ENCODE assay signal across 8 mouse cellular contexts in the genomic region with DNA sequence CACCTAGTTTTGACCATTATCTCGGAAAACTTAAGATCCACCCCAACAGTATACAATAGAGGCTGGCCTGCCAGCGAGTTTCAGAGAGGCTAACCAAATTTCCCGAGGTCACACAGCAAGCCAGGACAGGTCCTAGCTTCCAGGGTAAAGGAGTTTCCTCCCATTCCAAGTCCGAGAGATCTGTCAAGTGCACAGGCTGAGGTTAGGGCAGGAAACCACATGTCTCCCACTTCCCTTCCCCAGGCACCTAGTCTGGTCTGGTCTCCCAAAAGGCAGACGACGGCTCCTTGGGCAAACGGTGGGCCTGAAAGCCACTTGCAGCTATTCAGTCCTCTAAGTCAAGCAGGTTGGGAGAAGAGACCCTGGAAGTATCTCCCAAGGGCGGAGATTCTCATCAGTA. TPM values are rescaled to one million over a fixed set of nuclear protein-coding genes. Genes with fewer than 3 reads are reported as not detected.
DNase-seq lines count a peak whose midpoint lies in the region; ATAC-seq lines count a peak whose summit lies in the region.

No protein-coding gene starts in this region.

- peak overlapping the region; percentile 86 for H3K9ac ChIP-seq in lung, embryonic 16.5 days (ENCODE audit: low read length)
- H3K9ac ChIP-seq in hindbrain, embryonic 14.5 days = peak overlapping the region; percentile 76; the same call in 1 of the 2 replicates
- H3K9ac ChIP-seq in liver, embryonic 16.5 days (ENCODE audit: low read depth, low read length) = no peak overlapping the region

- peaks cover 35% of the 10 kb centered on the region for H3K4me1 ChIP-seq in lung, embryonic 16.5 days (replicated peaks; ENCODE audit: control insufficient read depth, insufficient read depth, low read length)
- peaks cover 32% of the 10 kb centered on the region for H3K4me1 ChIP-seq in hindbrain, embryonic 14.5 days (replicated peaks; ENCODE audit: control insufficient read depth, insufficient read depth, low read length)
- H3K4me1 ChIP-seq in liver, embryonic 16.5 days (ENCODE audit: control insufficient read depth, low read depth, low read length) = peaks cover 10% of the 10 kb centered on the region

- H3K27ac ChIP-seq in lung, embryonic 16.5 days (ENCODE audit: low read length) = peak overlapping the region; percentile 70; the same call in 1 of the 2 replicates
- no peak overlapping the region for H3K27ac ChIP-seq in hindbrain, embryonic 14.5 days
- H3K27ac ChIP-seq in liver, embryonic 16.5 days (ENCODE audit: low read length) = no peak overlapping the region

- peak overlapping the region; percentile 87 for H3K4me3 ChIP-seq in lung, embryonic 16.5 days (ENCODE audit: low read length)
- peak overlapping the region; percentile 83 for H3K4me3 ChIP-seq in hindbrain, embryonic 14.5 days (replicated peaks; ENCODE audit: low read length)
- H3K4me3 ChIP-seq in liver, embryonic 16.5 days (ENCODE audit: low read depth, low read length) = no peak overlapping the region; the same call in 1 of the 2 replicates

- no peaks in the 10 kb centered on the region for H3K9me3 ChIP-seq in lung, embryonic 16.5 days (ENCODE audit: control insufficient read depth, low read length)
- H3K9me3 ChIP-seq in hindbrain, embryonic 14.5 days (ENCODE audit: control insufficient read depth, low read length) = no peaks in the 10 kb centered on the region
- H3K9me3 ChIP-seq in liver, embryonic 16.5 days (replicated peaks; ENCODE audit: control insufficient read depth, low read length) = no peaks in the 10 kb centered on the region

- DNase-seq in lung, adult 18-20 months = no peak
- DNase-seq in hindbrain, embryonic 14.5 days (ENCODE audit: low spot score) = no peak
- no peak for DNase-seq in thymus, postnatal 36 days
- no peak for DNase-seq in right cerebral cortex, postnatal 14 days
- DNase-seq in gastrocnemius, postnatal 25 days = no peak
- no peak for DNase-seq in c-Kit-positive CD71-positive TER-119-positive erythroid progenitor cells, embryonic 14.5 days (ENCODE audit: low spot score)

- no peak for ATAC-seq in lung, embryonic 16.5 days (ENCODE audit: low read depth)
- ATAC-seq in hindbrain, embryonic 14.5 days (ENCODE audit: low FRiP score) = no peak
- ATAC-seq in liver, embryonic 16.5 days (ENCODE audit: low read depth) = no peak

- no peaks in the 10 kb centered on the region for H3K36me3 ChIP-seq in lung, embryonic 16.5 days (ENCODE audit: control insufficient read depth, insufficient read depth, low read length)
- H3K36me3 ChIP-seq in hindbrain, embryonic 14.5 days (replicated peaks; ENCODE audit: control insufficient read depth, insufficient read depth) = no peaks in the 10 kb centered on the region
- no peaks in the 10 kb centered on the region for H3K36me3 ChIP-seq in liver, embryonic 16.5 days (ENCODE audit: control insufficient read depth, insufficient read depth)

- peak overlapping the region; percentile 95 for H3K4me2 ChIP-seq in lung, embryonic 16.5 days (ENCODE audit: low read depth, low read length)
- H3K4me2 ChIP-seq in hindbrain, embryonic 14.5 days (replicated peaks) = peak overlapping the region; percentile 87
- H3K4me2 ChIP-seq in liver, embryonic 16.5 days (ENCODE audit: low read depth, low read length) = peak overlapping the region; percentile 9; the same call in 1 of the 2 replicates

- H3K27me3 ChIP-seq in lung, embryonic 16.5 days (ENCODE audit: control insufficient read depth, insufficient read depth, low read depth, low read length) = no peaks in the 10 kb centered on the region
- H3K27me3 ChIP-seq in hindbrain, embryonic 14.5 days (ENCODE audit: control insufficient read depth, insufficient read depth, low read length) = no peaks in the 10 kb centered on the region
- peaks cover 36% of the 10 kb centered on the region for H3K27me3 ChIP-seq in liver, embryonic 16.5 days (ENCODE audit: control insufficient read depth, insufficient read depth, low read depth, low read length)

- 42% methylated on average over 8 of the region's 8 CpGs for WGBS in lung, embryonic 16.5 days
- WGBS in hindbrain, embryonic 14.5 days = 67% methylated on average over 8 of the region's 8 CpGs
- 21% methylated on average over 8 of the region's 8 CpGs for WGBS in liver, embryonic 16.5 days (ENCODE audit: insufficient replicate concordance)

RNA-seq across cellular contexts. Expression of a gene that starts 1.5 kb away (rescaled TPM):
- 17.1 and 18.6 TPM in 2 replicates for polyA plus RNA-seq in lung, embryonic 16.5 days (2015; fragmentation: Nextera tagmentation; extraction: Ambion mirVana)
- polyA plus RNA-seq in hindbrain, embryonic 14.5 days (2014; fragmentation: Nextera tagmentation; extraction: Ambion mirVana) = 13.2 and 15.2 TPM in 2 replicates
- polyA plus RNA-seq in liver, embryonic 16.5 days (2015; fragmentation: Nextera tagmentation; extraction: Ambion mirVana) = 1.4 and 1.6 TPM in 2 replicates
- total RNA-seq in gastrocnemius, postnatal 25 days (2021) = 100 to 1,000 TPM; 121 to 144 TPM

RNA-seq across cellular contexts. Expression of a gene that starts 10.8 kb away (rescaled TPM):
- 599 and 611 TPM in 2 replicates for polyA plus RNA-seq in lung, embryonic 16.5 days (2015; fragmentation: Nextera tagmentation; extraction: Ambion mirVana)
- 354 and 374 TPM in 2 replicates for polyA plus RNA-seq in hindbrain, embryonic 14.5 days (2014; fragmentation: Nextera tagmentation; extraction: Ambion mirVana)
- 282 and 309 TPM in 2 replicates for polyA plus RNA-seq in liver, embryonic 16.5 days (2015; fragmentation: Nextera tagmentation; extraction: Ambion mirVana)
- total RNA-seq in gastrocnemius, postnatal 25 days (2021) = 100 to 1,000 TPM; 145 to 151 TPM

RNA-seq across cellular contexts. Expression of a gene that starts 23.0 kb away (rescaled TPM):
- 11.2 and 12.0 TPM in 2 replicates for polyA plus RNA-seq in lung, embryonic 16.5 days (2015; fragmentation: Nextera tagmentation; extraction: Ambion mirVana)
- polyA plus RNA-seq in hindbrain, embryonic 14.5 days (2014; fragmentation: Nextera tagmentation; extraction: Ambion mirVana) = 18.8 and 22.7 TPM in 2 replicates
- polyA plus RNA-seq in liver, embryonic 16.5 days (2015; fragmentation: Nextera tagmentation; extraction: Ambion mirVana) = 4.6 and 4.9 TPM in 2 replicates
- total RNA-seq in gastrocnemius, postnatal 25 days (2021) = 1 to 10 TPM; 4.3 to 4.8 TPM

RNA-seq across cellular contexts. Expression of a gene that starts 46.8 kb away (rescaled TPM):
- polyA plus RNA-seq in lung, embryonic 16.5 days (2015; fragmentation: Nextera tagmentation; extraction: Ambion mirVana) = 23.0 and 25.6 TPM in 2 replicates
- 8.5 and 9.0 TPM in 2 replicates for polyA plus RNA-seq in hindbrain, embryonic 14.5 days (2014; fragmentation: Nextera tagmentation; extraction: Ambion mirVana)
- polyA plus RNA-seq in liver, embryonic 16.5 days (2015; fragmentation: Nextera tagmentation; extraction: Ambion mirVana) = 9.2 and 9.9 TPM in 2 replicates
- 10 to 100 TPM; 23.0 to 23.8 TPM for total RNA-seq in gastrocnemius, postnatal 25 days (2021)

RNA-seq across cellular contexts. Expression of a gene that starts 49.2 kb away (rescaled TPM):
- 68.8 and 71.1 TPM in 2 replicates for polyA plus RNA-seq in lung, embryonic 16.5 days (2015; fragmentation: Nextera tagmentation; extraction: Ambion mirVana)
- polyA plus RNA-seq in hindbrain, embryonic 14.5 days (2014; fragmentation: Nextera tagmentation; extraction: Ambion mirVana) = 67.8 TPM in 2 replicates
- 33.0 and 34.3 TPM in 2 replicates for polyA plus RNA-seq in liver, embryonic 16.5 days (2015; fragmentation: Nextera tagmentation; extraction: Ambion mirVana)
- 10 to 100 TPM; 35.2 to 39.1 TPM for total RNA-seq in gastrocnemius, postnatal 25 days (2021)

Comparison
In these comparisons a context has a peak if more than half of its experiments do, and no peak if none do; other contexts are left out.
1. H3K4me2 ChIP-seq: peak in every context shown above with its lines; median percentile 95 in lung, embryonic 16.5 days; 87 in hindbrain, embryonic 14.5 days; 9 in liver, embryonic 16.5 days.